Mouse (Mus musculus) liver, embryonic 14.5 days (tissue): ENCODE data around the gene Apbb2. TPM values are rescaled to one million over a fixed set of nuclear protein-coding genes. Genes with fewer than 3 reads are reported as not detected.

Experiments used
- ATAC-seq: fragments of 200-750 bp; cut with Nextera tagmentation; 2 replicates; pipeline ENCODE4 v1.8.0; 2017; ENCODE audit warnings: moderate number of reproducible peaks, mild to moderate bottlenecking, moderate library complexity; ENCODE audit not compliant: insufficient read depth
- DNase-seq, 3 experiments: peaks; one replicate each; pipeline ENCODE4 v3.0.0-alpha.2; 2012 to 2013; ENCODE audit warnings: low read depth in 3 of 3, low spot score in 3 of 3
- H3K27ac ChIP-seq: fragments of 300-500 bp; sonication (generic); 2 replicates; pipeline ENCODE4 v1.5.1; 2014; ENCODE audit warnings: moderate library complexity, mild to moderate bottlenecking, control low read depth, inconsistent platforms
- H3K27me3 ChIP-seq: fragments of 300-500 bp; sonication (generic); 2 replicates; pipeline ENCODE4 v1.6.1; 2014; ENCODE audit warnings: mild to moderate bottlenecking, low read length, moderate library complexity; ENCODE audit not compliant: control insufficient read depth, insufficient read depth
- H3K36me3 ChIP-seq: fragments of 300-500 bp; sonication (generic); replicated peaks from 2 replicates; pipeline ENCODE4 v1.6.1; 2014; ENCODE audit warnings: low read depth; ENCODE audit not compliant: control insufficient read depth, insufficient read depth
- H3K4me1 ChIP-seq, 2 experiments: fragments of 200-500 bp in 1 of 2; fragments of 300-500 bp in 1 of 2; sonication (generic) in 1 of 2; replicated peaks; 2 replicates each; pipeline ENCODE4 v1.6.1; 2012 to 2014; ENCODE audit warnings: antibody characterized with exemption in 1 of 2, inconsistent platforms in 1 of 2, low read length in 1 of 2; ENCODE audit not compliant: control insufficient read depth in 2 of 2, insufficient read depth in 2 of 2
- H3K4me2 ChIP-seq: fragments of 300-500 bp; sonication (generic); 2 replicates; pipeline ENCODE4 v1.6.1; 2014; ENCODE audit warnings: low read depth, mild to moderate bottlenecking, control low read depth, moderate library complexity
- H3K4me3 ChIP-seq, 2 experiments: fragments of 200-500 bp in 1 of 2; fragments of 300-500 bp in 1 of 2; sonication (generic) in 1 of 2; 2 replicates each; pipeline ENCODE4 v1.5.1; 2012 to 2014; ENCODE audit warnings: low read depth in 2 of 2, low read length in 2 of 2, mild to moderate bottlenecking in 2 of 2, control low read depth in 1 of 2, inconsistent platforms in 1 of 2, moderate library complexity in 1 of 2; ENCODE audit not compliant: insufficient read depth in 1 of 2
- H3K9ac ChIP-seq: fragments of 300-500 bp; sonication (generic); replicated peaks from 2 replicates; pipeline ENCODE4 v1.6.1; 2014; ENCODE audit warnings: mild to moderate bottlenecking, control low read depth, moderate library complexity
- H3K9me3 ChIP-seq: fragments of 300-500 bp; sonication (generic); 2 replicates; pipeline ENCODE4 v1.6.1; 2016; ENCODE audit warnings: low read length, mixed read lengths; ENCODE audit not compliant: control insufficient read depth
- CTCF ChIP-seq: IDR thresholded peaks from 2 replicates; pipeline ENCODE4 v1.5.1; 2016; ENCODE audit warnings: antibody characterized with exemption, low read depth, control low read depth
- EP300 ChIP-seq: IDR thresholded peaks from 2 replicates; pipeline ENCODE4 v1.6.1; 2016; ENCODE audit warnings: antibody characterized with exemption, low read depth
- WGBS: fragments of 180-500 bp; shearing (Covaris S2); extraction: QIAGEN DNeasy Blood & Tissue Kit; methylation state at CpG from one replicate; pipeline ENCODE4 v1.1.7; 2014; ENCODE audit not compliant: insufficient replicate concordance; 5-methylcytosine and 5-hydroxymethylcytosine counted together
- polyA plus RNA-seq, 2 experiments: library from polyadenylated mRNA; depleted of rRNA in 1 of 2; stranded (reverse) in 1 of 2; unstranded in 1 of 2; fragments of >200 nt; fragmentation: Nextera tagmentation in 1 of 2; extraction: Ambion mirVana in 1 of 2; gene quantifications; 2 replicates each; pipeline versions ENCODE4 v1.2.1 to v1.2.3; 2012 to 2014

Apbb2 gene
- polyA plus RNA-seq, 2 experiments: 0.92 to 2.8 TPM

GRCm38 (mm10) chr5:66529631-66530030 is 89.0 kb downstream of the Apbb2 start:
- ATAC-seq (no peak), DNase-seq (no peak)
- Histone ChIP-seq H3K27ac (no peak overlapping the region), H3K4me1 (no peaks in the 10 kb centered on the region), H3K4me2 (no peak overlapping the region), H3K36me3 (no peaks in the 10 kb centered on the region), H3K9ac (no peak overlapping the region), H3K27me3 (no peaks in the 10 kb centered on the region), H3K4me3 (no peak overlapping the region), H3K9me3 (no peaks in the 10 kb centered on the region)
- WGBS: 57% methylated on average over 7 of the region's 7 CpGs
- no peak for TF ChIP-seq CTCF
- TF ChIP-seq EP300: no peak

- 52% methylated on average over 7 of the region's 7 CpGs for WGBS
- no peak overlapping the region for H3K4me2 ChIP-seq
- no peak overlapping the region for H3K9ac ChIP-seq
- DNase-seq (no peak), ATAC-seq (no peak)
- H3K4me1 ChIP-seq: no peaks in the 10 kb centered on the region
- H3K36me3 ChIP-seq: no peaks in the 10 kb centered on the region
- no peaks in the 10 kb centered on the region for H3K27me3 ChIP-seq
- no peak overlapping the region for H3K4me3 ChIP-seq
- H3K9me3 ChIP-seq: no peaks in the 10 kb centered on the region
- no peak for TF ChIP-seq EP300
- TF ChIP-seq CTCF: no peak
- H3K27ac ChIP-seq: no peak overlapping the region
These were observed 90.0 kb downstream of the Apbb2 start for GRCm38 (mm10) chr5:66528567-66528966.

DNA sequence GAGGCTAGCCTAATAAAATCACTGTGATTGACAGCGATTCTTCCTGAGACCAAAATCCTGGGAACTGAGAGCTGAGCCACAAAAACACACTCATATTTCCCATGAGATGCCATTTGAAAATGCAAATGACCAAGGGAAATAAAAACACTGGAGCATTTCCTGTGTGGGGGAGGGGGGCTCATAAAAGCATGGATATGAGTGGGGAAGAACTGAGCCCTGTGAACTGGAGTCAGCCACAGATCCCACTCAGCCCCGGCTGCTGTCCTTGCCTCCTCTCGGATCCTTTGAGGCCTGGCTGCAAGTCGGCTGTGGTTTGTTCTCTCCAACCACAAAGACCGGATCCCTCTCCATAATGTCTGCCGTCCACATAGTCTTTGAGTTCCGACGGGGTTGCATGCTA is 91.5 kb downstream of the Apbb2 start:
- Histone ChIP-seq H3K4me1 (no peaks in the 10 kb centered on the region), H3K27ac (no peak overlapping the region), H3K36me3 (no peaks in the 10 kb centered on the region), H3K27me3 (no peaks in the 10 kb centered on the region), H3K9ac (no peak overlapping the region), H3K9me3 (no peaks in the 10 kb centered on the region), H3K4me2 (no peak overlapping the region), H3K4me3 (no peak overlapping the region)
- TF ChIP-seq CTCF: no peak
- no peak for TF ChIP-seq EP300
- ATAC-seq (no peak), DNase-seq (no peak)
- 19% methylated on average over 8 of the region's 8 CpGs for whole genome bisulfite sequencing

DNA sequence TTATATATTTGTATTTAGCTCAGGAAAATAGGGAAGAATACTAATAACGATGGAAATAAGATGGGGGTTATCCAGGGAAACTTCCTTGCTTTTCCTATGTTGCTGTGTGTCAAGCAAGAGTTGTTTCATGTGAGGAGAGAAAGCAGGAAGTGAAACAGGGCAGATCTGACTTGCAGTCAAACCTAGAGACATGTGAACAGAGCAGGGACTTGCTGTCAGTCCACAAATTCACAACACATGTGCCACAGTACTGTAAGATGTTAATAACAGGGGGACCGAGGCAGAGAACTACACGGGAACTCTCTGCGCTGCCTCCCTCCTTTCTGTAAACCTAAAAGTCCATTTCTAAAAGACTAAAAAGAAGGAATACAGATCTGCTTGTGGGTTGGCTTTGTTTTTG is 93.6 kb downstream of the Apbb2 start:
- no peak overlapping the region for H3K4me3 ChIP-seq
- 52% methylated on average over 4 of the region's 4 CpGs for WGBS

GRCm38 (mm10) chr5:66523681-66524503 is 94.7 kb downstream of the Apbb2 start:
- Histone ChIP-seq H3K4me1 (no peaks in the 10 kb centered on the region), H3K9me3 (no peaks in the 10 kb centered on the region), H3K9ac (no peak overlapping the region), H3K27me3 (no peaks in the 10 kb centered on the region), H3K4me3 (no peak overlapping the region), H3K27ac (no peak overlapping the region), H3K36me3 (no peaks in the 10 kb centered on the region), H3K4me2 (no peak overlapping the region)
- WGBS: 20% methylated on average over 16 of the region's 16 CpGs
- DNase-seq: peak in 2 of 3 experiments; percentile 9 to 26
- no peak for ATAC-seq
- TF ChIP-seq EP300: no peak
- TF ChIP-seq CTCF: no peak

More for the DNA sequence above, 93.6 kb downstream of the Apbb2 start:
- TF ChIP-seq CTCF (no peak), EP300 (no peak)
- ATAC-seq (no peak), DNase-seq (no peak)
- H3K9me3 ChIP-seq: no peaks in the 10 kb centered on the region
- no peaks in the 10 kb centered on the region for H3K36me3 ChIP-seq
- H3K9ac ChIP-seq: no peak overlapping the region
- no peak overlapping the region for H3K4me2 ChIP-seq
- H3K27ac ChIP-seq: no peak overlapping the region
- no peaks in the 10 kb centered on the region for H3K27me3 ChIP-seq
- no peaks in the 10 kb centered on the region for H3K4me1 ChIP-seq
